Mouse (Mus musculus) embryonic facial prominence, embryonic 11.5 days (tissue): ENCODE measurements at regions not wholly inside any gene's neighbourhood (a gene's known extent, or its start where the extent isn't known, plus 50 kb on each side); places are given as distances from the start of the nearest gene placed in this dataset.
A peak's percentile ranks its signal among the peaks of the same experiment; 100 is the strongest.

Experiments
- ATAC-seq: fragments of 200-750 bp; cut with Nextera tagmentation; replicated peaks from 2 replicates; pipeline ENCODE4 v1.8.0; 2017; ENCODE audit warnings: low read depth; ENCODE audit not compliant: insufficient number of reproducible peaks, low FRiP score, low TSS enrichment
- DNase-seq: peaks from one replicate; pipeline ENCODE4 v3.0.0-alpha.2; 2015; ENCODE audit warnings: low spot score
- H3K27ac ChIP-seq: fragments of 300-500 bp; sonication (generic); replicated peaks from 2 replicates; pipeline ENCODE4 v1.5.1; 2014; ENCODE audit warnings: mild to moderate bottlenecking, low read depth, low read length, control low read depth
- H3K27me3 ChIP-seq: fragments of 300-500 bp; sonication (generic); 2 replicates; pipeline ENCODE4 v1.6.1; 2014; ENCODE audit warnings: mild to moderate bottlenecking, low read length, moderate library complexity, mixed read lengths; ENCODE audit not compliant: control insufficient read depth, insufficient read depth
- H3K36me3 ChIP-seq: fragments of 300-500 bp; sonication (generic); replicated peaks from 2 replicates; pipeline ENCODE4 v1.6.1; 2014; ENCODE audit warnings: low read depth, mild to moderate bottlenecking, low read length, moderate library complexity, mixed read lengths; ENCODE audit not compliant: control insufficient read depth, insufficient read depth
- H3K4me1 ChIP-seq: fragments of 300-500 bp; sonication (generic); 2 replicates; pipeline ENCODE4 v1.6.1; 2014; ENCODE audit warnings: low read length, mixed read lengths; ENCODE audit not compliant: control insufficient read depth, insufficient read depth
- H3K4me2 ChIP-seq: fragments of 300-500 bp; sonication (generic); 2 replicates; pipeline ENCODE4 v1.6.1; 2014; ENCODE audit warnings: low read depth, mild to moderate bottlenecking, control low read depth, low read length, moderate library complexity
- H3K4me3 ChIP-seq: fragments of 300-500 bp; sonication (generic); 2 replicates; pipeline ENCODE4 v1.5.1; 2014; ENCODE audit warnings: low read depth, low read length, control low read depth
- H3K9ac ChIP-seq: fragments of 300-500 bp; sonication (generic); replicated peaks from 2 replicates; pipeline ENCODE4 v1.6.1; 2014; ENCODE audit warnings: mild to moderate bottlenecking, control low read depth, low read length
- H3K9me3 ChIP-seq: fragments of 300-500 bp; sonication (generic); replicated peaks from 2 replicates; pipeline ENCODE4 v1.6.1; 2016; ENCODE audit warnings: mild to moderate bottlenecking, low read length, inconsistent platforms, mixed read lengths; ENCODE audit not compliant: control insufficient read depth
- WGBS: fragments of 180-500 bp; shearing (Covaris S2); extraction: QIAGEN DNeasy Blood & Tissue Kit; methylation state at CpG from one replicate; pipeline ENCODE4 v1.1.7; 2014; 5-methylcytosine and 5-hydroxymethylcytosine counted together

DNA sequence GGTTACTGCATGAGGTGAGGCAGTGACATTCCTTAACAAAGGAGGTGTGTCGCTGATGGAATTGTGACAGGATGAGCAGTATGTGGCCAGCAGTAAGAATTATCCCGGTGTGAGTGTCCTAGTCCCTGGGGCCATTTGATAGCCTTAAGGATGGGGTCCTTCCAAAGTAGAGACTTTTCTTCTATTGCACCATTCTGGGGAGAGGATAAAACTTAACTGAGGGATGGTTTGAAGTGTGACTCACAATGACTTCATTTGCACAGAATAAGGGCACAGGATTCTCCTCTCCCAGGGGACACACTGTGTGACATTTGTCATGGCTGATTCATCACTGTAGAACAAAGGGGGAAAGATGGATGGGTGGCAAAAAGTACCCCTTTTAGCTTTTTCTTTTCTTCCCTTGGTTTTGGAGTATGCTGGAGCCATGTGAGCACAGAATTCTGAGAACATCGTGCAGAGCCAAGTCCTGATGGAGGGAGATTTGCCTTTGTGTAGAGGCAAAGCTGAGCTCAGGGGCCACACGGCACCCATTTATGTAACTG lies 63.6 kb upstream of the Gpr12 start:
- Histone ChIP-seq H3K9ac (no peak overlapping the region), H3K9me3 (no peaks in the 10 kb centered on the region), H3K4me3 (no peak overlapping the region), H3K4me2 (no peak overlapping the region), H3K36me3 (no peaks in the 10 kb centered on the region), H3K27ac (no peak overlapping the region), H3K27me3 (no peaks in the 10 kb centered on the region), H3K4me1 (no peaks in the 10 kb centered on the region)
- ATAC-seq: no peak
- 58% methylated on average over 4 of the region's 4 CpGs for WGBS
- DNase-seq: no peak

DNA sequence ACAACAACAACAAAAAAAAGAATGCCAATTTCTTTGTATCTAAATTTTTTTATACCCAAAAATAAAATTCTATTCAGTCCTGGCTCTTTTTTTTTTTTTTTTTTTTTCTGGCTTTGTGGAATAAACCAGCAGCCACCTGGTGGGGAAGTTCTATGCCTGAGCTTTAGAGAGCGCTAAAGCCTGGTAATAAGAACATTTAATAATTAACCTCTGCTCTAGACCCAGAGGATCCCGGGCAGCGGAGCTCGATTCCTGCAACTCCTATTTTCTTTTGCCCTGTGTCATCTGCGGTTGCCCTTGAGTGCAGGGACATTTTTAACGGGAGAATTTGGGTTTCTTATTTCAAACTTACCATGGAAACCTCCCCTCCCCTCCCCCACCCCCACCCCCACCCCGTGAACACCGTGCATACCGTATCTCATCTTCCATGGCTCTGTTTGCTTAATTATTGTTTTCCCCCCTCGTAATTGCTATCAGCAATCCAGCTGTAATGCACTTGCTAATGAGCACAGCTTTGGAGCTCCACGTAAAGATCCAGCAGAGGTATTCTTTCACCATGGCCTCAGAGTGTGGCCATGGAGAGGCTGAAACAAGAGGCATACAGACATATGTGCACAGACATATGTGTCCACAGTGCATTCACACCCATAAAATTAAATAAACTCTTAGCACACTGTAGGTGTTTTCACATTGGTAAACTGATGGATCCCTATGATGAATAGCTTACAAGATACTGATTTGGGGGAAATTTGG lies 62.8 kb upstream of the Gpr12 start:
- ATAC-seq (no peak), DNase-seq (no peak)
- no peaks in the 10 kb centered on the region for H3K4me1 ChIP-seq
- no peak overlapping the region for H3K4me2 ChIP-seq
- no peak overlapping the region for H3K27ac ChIP-seq
- H3K9ac ChIP-seq: no peak overlapping the region
- no peaks in the 10 kb centered on the region for H3K36me3 ChIP-seq
- WGBS: 33% methylated on average over 11 of the region's 11 CpGs
- H3K4me3 ChIP-seq: no peak overlapping the region
- H3K27me3 ChIP-seq: no peaks in the 10 kb centered on the region
- H3K9me3 ChIP-seq: no peaks in the 10 kb centered on the region

GRCm38 (mm10) chr5:146644499-146644898 lies 59.5 kb upstream of the Gpr12 start:
- no peak for ATAC-seq
- H3K4me1 ChIP-seq: no peaks in the 10 kb centered on the region
- no peak overlapping the region for H3K9ac ChIP-seq
- DNase-seq: peak; percentile 92
- H3K27me3 ChIP-seq: no peaks in the 10 kb centered on the region
- H3K4me2 ChIP-seq: no peak overlapping the region
- no peaks in the 10 kb centered on the region for H3K9me3 ChIP-seq
- H3K4me3 ChIP-seq: no peak overlapping the region
- WGBS: 4% methylated on average over 4 of the region's 4 CpGs
- H3K27ac ChIP-seq: no peak overlapping the region
- H3K36me3 ChIP-seq: no peaks in the 10 kb centered on the region

GRCm38 (mm10) chr5:146641931-146642330 lies 56.9 kb upstream of the Gpr12 start:
- Histone ChIP-seq H3K9ac (no peak overlapping the region), H3K36me3 (no peaks in the 10 kb centered on the region), H3K4me2 (no peak overlapping the region), H3K4me3 (no peak overlapping the region), H3K9me3 (no peaks in the 10 kb centered on the region), H3K27ac (no peak overlapping the region), H3K4me1 (no peaks in the 10 kb centered on the region), H3K27me3 (no peaks in the 10 kb centered on the region)
- DNase-seq (no peak), ATAC-seq (no peak)
- WGBS: 84% methylated on average over 6 of the region's 6 CpGs

GRCm38 (mm10) chr5:146636859-146637258 lies 51.8 kb upstream of the Gpr12 start:
- H3K4me2 ChIP-seq: no peak overlapping the region
- no peaks in the 10 kb centered on the region for H3K36me3 ChIP-seq
- WGBS: 82% methylated on average over 6 of the region's 6 CpGs
- DNase-seq: no peak
- H3K9ac ChIP-seq: no peak overlapping the region
- no peak for ATAC-seq
- H3K27me3 ChIP-seq: no peaks in the 10 kb centered on the region
- no peak overlapping the region for H3K27ac ChIP-seq
- H3K9me3 ChIP-seq: no peaks in the 10 kb centered on the region
- no peaks in the 10 kb centered on the region for H3K4me1 ChIP-seq
- no peak overlapping the region for H3K4me3 ChIP-seq
